Mouse (Mus musculus) neural tube, embryonic 14.5 days (tissue): ENCODE data around the gene Etfb. TPM values are rescaled to one million over a fixed set of nuclear protein-coding genes. Genes with fewer than 3 reads are reported as not detected.

Experiments used
- ATAC-seq: fragments of 200-750 bp; cut with Nextera tagmentation; 2 replicates; pipeline ENCODE4 v1.8.0; 2017; ENCODE audit warnings: low read depth, mild to moderate bottlenecking, moderate TSS enrichment, moderate library complexity
- H3K27ac ChIP-seq: fragments of 300-500 bp; sonication (generic); 2 replicates; pipeline ENCODE4 v1.5.1; 2014; ENCODE audit warnings: low read depth, mild to moderate bottlenecking, control low read depth, low read length, moderate library complexity, mixed read lengths
- H3K27me3 ChIP-seq: fragments of 300-500 bp; sonication (generic); 2 replicates; pipeline ENCODE4 v1.6.1; 2014; ENCODE audit warnings: low read length; ENCODE audit not compliant: control insufficient read depth, insufficient read depth
- H3K36me3 ChIP-seq: fragments of 300-500 bp; sonication (generic); 2 replicates; pipeline ENCODE4 v1.6.1; 2014; ENCODE audit warnings: low read length, mixed read lengths; ENCODE audit not compliant: control insufficient read depth, insufficient read depth
- H3K4me1 ChIP-seq: fragments of 300-500 bp; sonication (generic); 2 replicates; pipeline ENCODE4 v1.6.1; 2014; ENCODE audit warnings: low read length; ENCODE audit not compliant: control insufficient read depth, insufficient read depth
- H3K4me2 ChIP-seq: fragments of 300-500 bp; sonication (generic); 2 replicates; pipeline ENCODE4 v1.6.1; 2014; ENCODE audit warnings: mild to moderate bottlenecking, low read depth, low read length, control low read depth
- H3K4me3 ChIP-seq: fragments of 300-500 bp; sonication (generic); 2 replicates; pipeline ENCODE4 v1.5.1; 2014; ENCODE audit warnings: low read depth, low read length, control low read depth, mixed read lengths
- H3K9ac ChIP-seq: fragments of 300-500 bp; sonication (generic); replicated peaks from 2 replicates; pipeline ENCODE4 v1.6.1; 2014; ENCODE audit warnings: low read depth, mild to moderate bottlenecking, control low read depth, low read length, mixed read lengths
- H3K9me3 ChIP-seq: fragments of 300-500 bp; sonication (generic); 2 replicates; pipeline ENCODE4 v1.6.1; 2016; ENCODE audit warnings: low read length; ENCODE audit not compliant: control insufficient read depth
- WGBS: fragments of 180-500 bp; shearing (Covaris S2); extraction: QIAGEN DNeasy Blood & Tissue Kit; methylation state at CpG from one replicate; pipeline ENCODE4 v1.1.7; 2014; 5-methylcytosine and 5-hydroxymethylcytosine counted together
- polyA plus RNA-seq: library from polyadenylated mRNA; unstranded; fragments of >200 nt; fragmentation: Nextera tagmentation; extraction: Ambion mirVana; gene quantifications from 2 replicates; pipeline ENCODE4 v1.2.1, GENCODE M21; 2014

The Etfb gene
- polyA plus RNA-seq, 1 experiment from 2014 or later: 107 TPM

DNA sequence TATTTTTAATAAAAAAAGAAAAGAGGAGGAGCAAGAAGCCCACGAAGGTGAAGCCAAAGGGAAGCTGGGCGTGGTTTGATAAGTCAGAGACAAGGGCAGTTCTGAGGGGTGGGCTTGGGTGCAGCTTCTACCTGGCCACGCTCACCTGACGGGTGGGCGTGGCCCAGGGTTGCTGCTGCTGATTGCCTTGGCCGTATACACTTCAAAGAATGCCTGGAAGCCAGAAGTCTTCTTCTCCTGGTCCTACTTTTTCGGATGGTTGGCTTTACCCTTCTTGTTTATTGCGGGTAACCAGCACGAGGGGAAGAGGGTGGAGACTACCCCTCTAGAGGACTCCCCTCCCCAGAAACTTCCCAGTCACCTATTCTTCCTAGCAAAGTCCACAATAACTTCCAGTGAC lies 1.2 kb upstream of the Etfb start:
- peak overlapping the region; percentile 52 for H3K4me3 ChIP-seq
- ATAC-seq: no peak

DNA sequence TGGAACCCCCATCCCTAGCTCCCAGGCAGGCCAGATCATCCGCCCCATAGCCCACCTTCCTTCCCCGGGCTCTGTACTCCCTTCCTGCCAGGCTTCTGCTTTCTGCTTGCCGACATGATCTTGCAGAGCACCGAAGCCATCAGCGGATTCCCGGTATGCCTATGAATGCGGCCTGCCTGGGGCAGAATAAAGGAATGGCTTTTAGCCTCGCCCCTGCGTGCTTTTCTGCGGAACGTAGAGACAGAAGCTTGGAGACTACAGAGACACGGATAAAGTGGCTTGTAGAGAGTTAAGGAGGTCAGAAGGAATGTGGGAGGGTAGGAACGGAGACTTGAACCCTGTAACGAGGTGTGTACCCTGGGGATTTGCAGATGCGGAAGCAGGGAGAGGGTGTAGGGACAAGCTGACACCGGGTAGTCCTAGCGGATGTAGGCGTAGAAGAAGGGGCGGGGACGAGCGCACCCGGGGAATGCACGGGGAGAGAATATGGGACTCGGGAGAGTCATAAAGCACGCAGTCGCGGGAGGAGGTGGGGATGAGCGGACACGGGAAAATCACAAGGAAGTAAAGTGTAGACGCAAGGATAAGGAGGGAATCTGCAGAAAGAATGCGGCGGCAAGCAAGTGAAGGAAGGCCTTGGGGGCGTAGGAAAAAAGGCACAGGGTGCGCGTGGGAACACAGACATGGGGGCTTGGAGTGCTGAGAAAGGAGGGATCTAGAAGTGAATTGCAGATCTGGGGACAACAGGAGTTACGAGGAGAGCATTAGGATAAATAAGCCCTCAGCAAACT lies 562 bp upstream of the Etfb start:
- ATAC-seq: peak; percentile 85
- Histone ChIP-seq H3K36me3 (no peaks in the 10 kb centered on the region), H3K9ac (peak overlapping the region; percentile 63), H3K4me1 (peaks cover 17% of the 10 kb centered on the region), H3K27me3 (no peaks in the 10 kb centered on the region), H3K9me3 (no peaks in the 10 kb centered on the region), H3K4me3 (peak overlapping the region; percentile 52), H3K4me2 (peak overlapping the region; percentile 57), H3K27ac (peak overlapping the region; percentile 90)
- under 1% methylated on average over 36 of the region's 36 CpGs for WGBS

More for the DNA sequence above, 1.2 kb upstream of the Etfb start:
- H3K9ac ChIP-seq: peak overlapping the region; percentile 63
- 8% methylated on average over 9 of the region's 9 CpGs for WGBS
- H3K4me2 ChIP-seq: peak overlapping the region; percentile 57
- no peaks in the 10 kb centered on the region for H3K36me3 ChIP-seq
- peak overlapping the region; percentile 90 for H3K27ac ChIP-seq
- H3K4me1 ChIP-seq: peaks cover 17% of the 10 kb centered on the region
- H3K9me3 ChIP-seq: no peaks in the 10 kb centered on the region
- H3K27me3 ChIP-seq: no peaks in the 10 kb centered on the region

DNA sequence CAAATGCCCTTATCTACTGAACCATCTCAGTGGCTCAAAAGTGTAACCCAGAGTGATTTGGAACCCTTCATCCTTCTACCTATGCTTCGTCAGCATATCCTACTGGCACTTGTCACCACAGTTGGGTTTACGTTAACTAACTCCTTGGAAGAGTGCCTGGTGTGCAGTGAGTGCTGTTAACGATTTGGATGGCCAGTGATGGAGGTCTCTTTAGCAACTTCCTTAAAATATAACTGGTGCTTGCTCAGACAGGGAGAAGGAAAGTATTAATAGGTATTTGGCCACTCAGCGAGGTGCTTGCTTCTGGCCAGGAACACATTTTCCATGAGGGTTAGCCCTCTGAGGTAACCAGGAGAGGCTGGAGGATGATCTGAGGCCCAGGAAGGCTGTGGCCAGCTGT lies 3.9 kb downstream of the Etfb start:
- Histone ChIP-seq H3K9ac (no peak overlapping the region), H3K9me3 (no peaks in the 10 kb centered on the region), H3K27ac (no peak overlapping the region), H3K27me3 (no peaks in the 10 kb centered on the region), H3K4me1 (peaks cover 13% of the 10 kb centered on the region), H3K4me3 (no peak overlapping the region), H3K4me2 (no peak overlapping the region), H3K36me3 (no peaks in the 10 kb centered on the region)
- 94% methylated on average over 4 of the region's 4 CpGs for WGBS
- ATAC-seq: no peak

DNA sequence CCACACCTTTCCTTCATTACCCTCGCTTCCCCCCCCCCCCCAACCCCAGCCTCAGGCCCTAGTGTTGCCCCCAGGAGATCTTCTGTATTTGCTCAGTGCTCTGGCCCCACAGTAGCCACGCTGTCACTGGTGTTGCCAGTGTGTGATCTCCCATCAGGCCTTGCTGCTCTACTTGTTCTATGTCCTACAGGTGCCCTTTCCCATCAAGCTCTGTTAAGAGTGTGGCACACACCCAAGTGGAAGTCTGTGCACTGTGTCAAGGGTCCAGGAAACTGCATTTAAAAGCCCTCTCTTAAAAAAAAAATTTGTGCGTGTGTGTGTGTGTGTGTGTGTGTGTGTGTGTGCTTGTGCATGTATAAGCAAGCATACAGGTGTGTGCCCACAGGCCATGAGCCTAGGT lies 4.4 kb downstream of the Etfb start:
- WGBS: 93% methylated on average over 3 of the region's 3 CpGs
- no peak overlapping the region for H3K4me3 ChIP-seq
- no peak for ATAC-seq
- no peaks in the 10 kb centered on the region for H3K9me3 ChIP-seq
- H3K4me1 ChIP-seq: peaks cover 11% of the 10 kb centered on the region
- H3K27ac ChIP-seq: no peak overlapping the region
- H3K9ac ChIP-seq: no peak overlapping the region
- peaks cover 3% of the 10 kb centered on the region; the same call in 1 of the 2 replicates for H3K36me3 ChIP-seq
- no peaks in the 10 kb centered on the region for H3K27me3 ChIP-seq
- H3K4me2 ChIP-seq: no peak overlapping the region

DNA sequence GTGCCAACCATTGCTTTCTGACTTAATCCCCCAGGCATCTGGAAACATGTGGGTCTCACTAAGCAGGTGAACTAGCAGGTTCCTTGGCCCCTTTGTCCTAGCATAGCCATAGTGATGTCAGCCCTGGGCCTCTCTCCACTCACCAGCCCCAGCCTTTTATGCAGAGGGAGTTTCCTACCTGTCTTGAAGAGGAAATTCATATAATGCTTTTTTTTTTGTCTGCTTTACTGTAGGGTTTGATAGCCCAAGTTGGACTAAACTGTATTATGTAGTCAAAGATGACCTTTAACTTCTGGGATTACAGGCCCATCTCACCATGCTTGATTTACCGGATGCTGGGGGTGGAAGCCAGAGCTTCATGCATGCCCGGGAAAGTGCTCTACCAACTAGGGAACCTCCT lies 5.9 kb downstream of the Etfb start:
- no peak overlapping the region for H3K27ac ChIP-seq
- no peak for ATAC-seq
- no peak overlapping the region for H3K4me2 ChIP-seq
- H3K36me3 ChIP-seq: peaks cover 17% of the 10 kb centered on the region
- H3K4me1 ChIP-seq: peaks cover 4% of the 10 kb centered on the region; the same call in 1 of the 2 replicates
- 92% methylated on average over 2 of the region's 2 CpGs for WGBS
- no peaks in the 10 kb centered on the region for H3K9me3 ChIP-seq
- no peak overlapping the region for H3K4me3 ChIP-seq
- H3K27me3 ChIP-seq: no peaks in the 10 kb centered on the region
- H3K9ac ChIP-seq: no peak overlapping the region

DNA sequence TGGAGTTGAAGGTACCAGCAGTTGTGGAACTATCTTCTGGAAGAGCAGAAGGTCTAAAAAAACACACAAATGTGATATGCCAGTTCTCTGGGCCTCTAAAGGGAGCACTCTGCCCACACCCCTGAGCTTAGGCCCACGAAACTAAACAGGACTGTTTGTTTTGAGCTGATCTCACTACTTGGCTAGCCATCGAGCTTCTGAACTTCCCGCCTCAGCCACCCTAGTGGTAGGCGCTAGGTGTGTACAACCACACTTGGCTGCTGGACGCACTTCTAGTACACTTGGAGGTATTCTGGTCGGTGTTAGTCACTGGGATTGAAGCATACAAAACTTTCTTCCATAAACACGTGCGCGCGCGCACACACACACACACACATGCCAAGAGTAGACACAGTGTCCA lies 7.8 kb downstream of the Etfb start:
- H3K4me2 ChIP-seq: no peak overlapping the region
- no peaks in the 10 kb centered on the region for H3K9me3 ChIP-seq
- H3K4me3 ChIP-seq: no peak overlapping the region
- H3K27me3 ChIP-seq: no peaks in the 10 kb centered on the region
- H3K36me3 ChIP-seq: peaks cover 17% of the 10 kb centered on the region
- H3K9ac ChIP-seq: no peak overlapping the region
- H3K4me1 ChIP-seq: no peaks in the 10 kb centered on the region
- 96% methylated on average over 11 of the region's 11 CpGs for WGBS
- no peak for ATAC-seq
- no peak overlapping the region for H3K27ac ChIP-seq

DNA sequence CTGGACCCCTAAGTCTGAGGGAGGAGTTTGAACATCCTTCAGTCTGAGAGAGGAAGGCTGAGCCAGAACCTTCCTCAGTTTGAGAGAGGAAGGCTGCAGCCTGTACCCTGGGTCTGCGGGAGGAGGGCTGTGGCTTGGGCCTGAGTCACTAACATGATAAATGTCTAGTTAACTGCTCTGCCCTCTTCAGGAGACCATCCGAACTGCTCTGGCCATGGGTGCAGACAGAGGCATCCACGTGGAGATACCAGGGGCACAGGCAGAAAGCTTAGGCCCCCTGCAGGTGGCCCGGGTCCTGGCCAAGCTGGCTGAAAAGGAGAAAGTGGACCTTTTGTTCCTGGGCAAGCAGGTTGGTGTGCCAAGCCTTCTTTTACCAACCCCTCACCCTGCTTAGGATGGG lies 8.7 kb downstream of the Etfb start:
- no peak overlapping the region for H3K4me2 ChIP-seq
- no peak for ATAC-seq
- 55% methylated on average over 4 of the region's 4 CpGs for WGBS
- no peak overlapping the region for H3K4me3 ChIP-seq
- no peaks in the 10 kb centered on the region for H3K27me3 ChIP-seq
- no peaks in the 10 kb centered on the region for H3K4me1 ChIP-seq
- H3K36me3 ChIP-seq: peaks cover 17% of the 10 kb centered on the region
- no peak overlapping the region for H3K27ac ChIP-seq
- H3K9ac ChIP-seq: no peak overlapping the region
- no peaks in the 10 kb centered on the region for H3K9me3 ChIP-seq

DNA sequence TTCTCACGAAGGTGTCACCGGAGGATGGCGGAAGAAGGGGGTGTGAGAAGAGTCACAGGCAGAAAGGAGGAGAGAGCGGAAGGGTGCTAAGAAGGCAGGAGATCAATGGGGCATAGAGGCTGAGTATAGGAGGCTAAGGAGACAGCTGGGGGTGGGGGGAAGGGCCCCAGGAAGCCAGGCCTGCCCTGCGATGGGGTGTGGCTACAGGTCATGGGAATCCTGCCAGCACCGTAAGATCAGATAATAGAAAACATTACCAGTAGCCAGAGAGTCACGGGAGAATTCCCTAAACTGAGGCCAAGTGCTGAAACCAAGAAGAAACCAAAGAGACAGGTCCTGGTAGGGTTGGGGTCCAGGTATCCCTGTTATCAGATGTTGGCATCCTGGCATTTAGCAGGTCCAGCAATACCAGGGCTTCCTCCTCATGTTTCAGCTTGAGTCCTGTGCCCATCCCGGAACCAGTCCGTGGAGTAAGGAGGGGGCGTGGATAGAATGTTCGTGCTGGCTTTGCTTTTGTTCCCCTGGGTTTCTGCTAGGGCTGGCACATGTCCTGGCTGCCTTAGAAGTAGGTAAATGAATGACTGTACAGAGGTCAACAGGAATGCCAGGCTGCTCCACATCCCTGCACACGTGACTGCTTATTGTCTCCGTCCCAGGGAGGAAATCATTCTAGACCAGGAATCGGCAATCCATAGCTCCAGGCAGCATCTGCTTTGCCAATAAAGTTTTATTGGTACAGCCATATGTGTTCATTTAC lies 9.9 kb downstream of the Etfb start:
- WGBS: 87% methylated on average over 14 of the region's 14 CpGs
- Histone ChIP-seq H3K27me3 (no peaks in the 10 kb centered on the region), H3K4me1 (no peaks in the 10 kb centered on the region), H3K9me3 (no peaks in the 10 kb centered on the region), H3K4me2 (no peak overlapping the region), H3K4me3 (no peak overlapping the region), H3K9ac (no peak overlapping the region), H3K27ac (no peak overlapping the region), H3K36me3 (peaks cover 17% of the 10 kb centered on the region)
- no peak for ATAC-seq

DNA sequence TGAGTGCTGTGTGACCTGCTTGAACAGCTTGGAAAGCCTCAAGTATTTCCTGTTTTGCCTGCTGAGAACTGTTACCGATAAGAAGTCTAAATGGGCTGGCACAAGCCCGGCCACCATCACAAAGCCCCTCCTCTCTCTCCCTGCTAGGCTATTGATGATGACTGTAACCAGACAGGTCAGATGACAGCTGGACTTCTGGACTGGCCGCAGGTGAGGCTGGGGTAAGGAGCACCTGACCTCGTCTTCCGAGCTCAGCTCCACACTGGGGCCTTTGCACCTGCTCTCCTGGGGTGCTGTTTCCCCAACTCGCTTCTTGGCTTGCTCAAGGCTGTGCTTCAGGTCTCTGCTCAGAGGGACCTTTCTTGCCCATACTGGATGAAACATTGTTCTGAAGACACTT lies 10.5 kb downstream of the Etfb start:
- 94% methylated on average over 6 of the region's 6 CpGs for WGBS
- Histone ChIP-seq H3K4me2 (no peak overlapping the region), H3K27ac (no peak overlapping the region), H3K9ac (no peak overlapping the region), H3K4me1 (no peaks in the 10 kb centered on the region), H3K9me3 (no peaks in the 10 kb centered on the region), H3K27me3 (no peaks in the 10 kb centered on the region), H3K4me3 (no peak overlapping the region), H3K36me3 (peaks cover 17% of the 10 kb centered on the region)
- no peak for ATAC-seq
